Mouse (Mus musculus): ENCODE results near the gene Kmt2d.

DNA sequence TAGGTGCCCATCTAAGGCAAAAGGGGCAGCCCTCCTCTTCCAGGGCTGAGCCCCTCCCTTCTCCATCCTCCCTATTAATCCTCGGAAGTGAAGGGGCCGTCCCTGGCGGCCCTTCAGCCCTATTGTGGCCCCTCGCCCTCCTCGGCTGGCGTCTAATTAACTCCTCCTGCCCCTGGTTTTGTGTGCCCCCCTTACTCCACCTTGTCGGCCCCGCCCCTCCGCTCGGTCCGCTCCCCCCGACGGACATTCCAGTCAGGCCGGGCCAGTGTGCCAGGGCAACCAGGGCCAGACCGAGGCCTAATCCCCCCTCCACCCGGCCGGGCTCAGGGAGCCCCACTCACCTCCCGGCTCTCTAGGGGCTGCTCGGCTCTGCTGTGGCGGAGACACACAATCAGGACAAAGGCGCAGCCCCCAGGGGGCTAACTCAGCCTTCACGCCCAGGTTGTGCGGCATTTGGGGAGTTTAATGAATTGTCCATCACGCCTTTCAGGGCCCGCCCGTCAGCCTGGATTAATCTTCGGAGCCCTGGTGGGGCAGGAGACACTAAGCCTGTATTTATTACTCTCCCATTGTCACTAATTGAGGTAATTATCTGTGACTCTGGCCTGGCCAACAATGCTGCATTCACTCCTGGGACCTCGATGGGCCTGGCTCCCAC is 73.0 kb downstream of the Kmt2d start:
- TF ChIP-seq CTCF (IDR thresholded peaks at IDR 0.05; ENCODE audit: low read depth) (no peak), EP300 (IDR thresholded peaks at IDR 0.05; ENCODE audit: low read depth) (no peak)
